Mouse (Mus musculus): ENCODE measurements around the gene Mcm2.
A peak's percentile ranks its signal among the peaks of the same experiment; 100 is the strongest.

Gene Mcm2

DNA sequence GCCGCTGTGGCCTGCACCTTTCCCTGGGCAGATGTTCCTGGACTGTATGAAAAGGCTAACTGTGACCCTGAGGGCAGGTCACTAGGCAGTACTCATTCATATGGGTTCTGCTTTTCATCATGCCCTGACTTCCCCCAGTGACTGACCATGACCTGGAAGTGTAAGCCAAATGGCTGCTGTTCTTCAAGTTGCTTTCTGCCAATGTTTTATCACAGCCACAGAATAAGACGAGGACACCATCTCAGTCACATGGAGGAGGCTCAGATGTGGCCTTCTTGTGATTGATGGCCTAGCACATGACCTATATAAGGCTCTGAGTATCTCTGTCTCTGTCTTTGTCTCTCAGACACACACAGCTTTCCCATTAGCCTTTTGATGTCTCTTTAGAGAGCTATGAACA lies 51.0 kb downstream of the Mcm2 start:
- no peak for DNase-seq (ENCODE audit: low read depth)

DNA sequence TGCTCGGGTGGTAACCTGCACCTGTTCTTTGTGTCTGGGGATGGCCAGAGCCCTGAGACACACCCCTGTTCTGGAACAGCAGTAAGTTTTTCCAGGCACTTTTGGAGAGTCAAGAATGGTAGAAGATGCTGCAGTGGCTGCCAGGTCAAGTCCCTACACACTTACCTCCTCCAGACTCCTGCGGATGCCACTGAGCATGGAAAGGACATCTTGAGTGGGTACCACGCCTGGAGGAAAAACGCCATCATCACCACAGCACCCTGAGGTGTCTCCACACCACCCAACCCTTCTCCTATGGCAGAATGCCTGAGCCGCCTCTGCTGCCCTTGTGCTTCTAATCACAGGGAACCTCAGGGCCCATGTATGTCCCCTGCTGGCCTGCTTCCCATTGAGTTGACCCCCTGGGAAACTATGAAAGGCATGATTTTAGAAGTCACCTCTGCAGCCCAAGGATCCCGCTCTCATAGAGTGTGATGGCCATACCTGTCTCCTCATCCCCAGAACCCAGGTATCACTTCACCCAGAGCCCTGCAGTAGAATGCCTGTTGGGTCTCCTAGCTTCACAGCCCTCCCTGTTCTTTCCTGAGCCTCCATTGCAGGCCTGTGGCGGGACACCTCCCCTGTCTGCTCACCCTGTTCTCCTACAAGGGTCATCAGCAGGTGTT lies 53.5 kb downstream of the Mcm2 start:
- DNase-seq (ENCODE audit: low read depth) = no peak

GRCm38 (mm10) chr6:88843781-88844725 lies 54.5 kb downstream of the Mcm2 start:
- DNase-seq (ENCODE audit: low read depth) = no peak

GRCm38 (mm10) chr6:88843241-88843640 lies 55.3 kb downstream of the Mcm2 start:
- DNase-seq (ENCODE audit: low read depth) = no peak

DNA sequence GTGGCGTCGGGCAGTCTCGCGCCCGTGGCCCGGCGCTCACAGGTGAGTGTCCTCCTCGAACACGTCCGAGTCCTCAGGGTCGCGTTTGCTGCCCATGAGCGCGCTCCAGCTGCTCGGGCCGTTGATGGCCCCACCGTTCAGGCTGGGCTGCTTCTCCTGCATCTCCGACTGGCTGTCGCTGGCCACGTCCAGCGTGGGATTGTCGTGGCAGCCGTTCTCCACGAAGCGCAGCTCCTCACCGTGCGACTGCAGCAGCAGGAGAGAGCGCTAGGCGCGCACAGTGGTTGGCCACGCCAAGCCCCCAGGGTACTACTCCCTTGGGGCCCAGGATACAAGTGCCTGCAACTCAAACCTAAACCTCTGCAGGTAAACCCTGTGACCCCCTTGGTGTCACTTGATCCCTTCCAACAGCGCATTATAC lies 55.8 kb downstream of the Mcm2 start:
- no peak for DNase-seq (ENCODE audit: low read depth)

- DNase-seq (ENCODE audit: low read depth) = peak; percentile 99
Measured at GRCm38 (mm10) chr6:88841781-88842689, 56.5 kb downstream of the Mcm2 start, which contains the start of gene Abtb1. TSS of gene Abtb1 (minus strand) at chr6:88841984.

DNA sequence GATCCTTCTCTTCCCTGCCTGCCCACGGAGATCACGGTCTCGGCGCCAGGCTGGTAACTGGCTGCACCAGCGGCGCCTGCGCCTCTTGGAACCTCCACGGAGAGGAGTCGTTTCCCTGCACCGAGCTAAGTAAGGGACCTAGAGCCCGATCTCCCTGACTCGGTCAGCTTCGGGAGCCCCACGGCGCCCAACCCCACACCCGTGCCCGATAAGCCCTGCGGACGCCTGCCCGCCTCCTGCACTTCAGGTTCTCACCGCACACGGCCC lies 57.1 kb downstream of the Mcm2 start:
- DNase-seq (ENCODE audit: low read depth) = no peak

DNA sequence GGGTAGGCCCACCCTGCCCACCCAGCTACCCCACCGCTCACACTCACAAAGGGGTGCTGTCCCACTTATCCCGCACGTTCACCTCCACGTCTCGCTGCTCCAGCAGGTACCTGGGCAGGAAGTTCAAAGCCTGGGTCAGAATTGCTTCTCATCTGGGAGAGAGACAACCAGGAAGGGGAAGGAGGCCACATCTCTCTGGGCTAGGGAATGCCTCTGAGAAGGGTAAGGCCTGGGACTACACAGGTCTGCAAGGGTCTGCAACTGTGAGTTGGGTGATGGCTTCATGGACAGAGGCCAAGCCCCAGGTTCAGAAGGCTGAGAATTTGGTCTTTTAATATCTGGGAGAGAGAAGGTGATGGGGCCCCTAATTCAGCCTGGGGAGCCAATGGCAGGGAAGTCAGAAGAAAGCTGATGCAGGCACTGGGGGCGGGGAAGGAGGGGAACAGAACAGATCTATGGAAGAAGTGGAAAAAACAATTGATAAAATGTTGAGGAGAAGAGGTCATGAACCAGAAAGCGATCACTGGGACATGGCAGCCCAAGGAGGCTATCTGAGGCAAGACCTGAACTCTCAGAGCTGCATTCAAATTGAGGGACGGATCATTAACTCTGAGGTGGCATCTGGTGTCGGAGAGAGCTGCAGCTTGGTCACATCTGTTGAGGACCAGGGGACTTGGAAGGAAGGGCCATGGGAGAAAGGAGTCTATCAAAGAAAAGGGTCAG lies 57.6 kb downstream of the Mcm2 start:
- no peak for DNase-seq (ENCODE audit: low read depth)

DNA sequence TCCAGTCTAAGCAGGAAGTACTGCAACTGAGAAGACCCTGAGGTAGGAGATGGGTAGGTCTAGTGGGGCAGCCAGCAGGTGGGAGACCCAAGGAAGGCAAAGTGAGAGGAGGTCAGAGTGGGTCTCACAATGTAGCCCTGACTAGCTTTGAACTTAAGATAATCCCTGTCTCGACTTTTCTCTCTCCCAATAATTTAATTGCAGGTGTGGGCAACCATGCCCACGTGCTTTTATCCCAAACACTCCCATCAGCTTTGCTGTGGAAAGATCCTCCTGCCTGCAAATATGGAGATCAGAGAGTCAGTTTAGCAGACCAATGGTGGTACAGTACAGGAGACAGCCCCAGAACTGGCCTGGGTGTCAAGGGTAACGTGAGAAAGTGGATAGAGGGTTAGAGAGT lies 58.4 kb downstream of the Mcm2 start:
- DNase-seq (ENCODE audit: low read depth) = no peak

- no peak for DNase-seq (ENCODE audit: low read depth)
Measured at GRCm38 (mm10) chr6:88839135-88839970, 59.2 kb downstream of the Mcm2 start.

- DNase-seq (ENCODE audit: low read depth) = no peak
Measured at GRCm38 (mm10) chr6:88838613-88839012, 60.0 kb downstream of the Mcm2 start.

DNA sequence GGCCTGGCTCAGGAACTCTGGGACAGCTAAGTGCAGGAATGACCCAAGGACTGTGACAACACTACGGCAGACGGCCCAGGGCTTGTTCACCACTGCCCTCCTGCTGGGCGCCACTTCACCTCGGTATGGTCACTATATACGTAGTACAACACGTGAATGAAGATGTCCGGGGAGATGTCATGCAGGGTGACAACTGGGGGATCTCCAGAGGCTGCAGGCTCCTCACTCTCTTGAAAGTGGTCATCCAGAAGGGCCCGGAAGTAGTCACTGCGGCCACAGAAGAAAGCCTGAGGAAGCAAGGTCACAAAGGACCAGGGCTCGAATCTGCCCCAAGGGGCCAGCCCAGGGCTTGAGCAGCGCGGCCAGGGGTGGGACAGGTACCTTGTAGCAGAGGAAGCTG lies 60.6 kb downstream of the Mcm2 start:
- no peak for DNase-seq (ENCODE audit: low read depth)

GRCm38 (mm10) chr6:88836178-88836819 lies 62.3 kb downstream of the Mcm2 start:
- DNase-seq (ENCODE audit: low read depth) = no peak

DNA sequence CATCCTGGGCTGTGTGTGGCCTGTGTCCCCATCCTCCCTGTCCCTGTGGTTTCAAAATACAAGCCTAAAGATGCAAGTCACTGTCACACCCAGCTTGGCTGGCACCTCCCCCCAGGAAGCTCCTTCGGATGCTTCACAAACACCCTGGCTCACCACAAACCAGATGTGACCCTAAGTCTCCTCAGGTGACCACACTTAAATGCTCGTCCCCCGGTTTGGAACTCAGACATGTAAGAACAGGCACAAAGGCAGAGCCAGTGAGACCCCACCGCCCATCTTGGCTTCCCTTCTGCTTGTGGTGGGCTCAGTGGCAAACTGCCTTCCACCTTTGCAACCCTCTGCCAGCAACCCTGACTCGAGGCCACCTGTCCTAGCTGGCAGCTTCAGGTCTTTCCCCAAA lies 63.5 kb downstream of the Mcm2 start:
- DNase-seq (ENCODE audit: low read depth) = no peak

Data from naive thymus-derived CD4-positive, alpha-beta T cell, adult 2 months (primary cell).